In the genomic region with DNA sequence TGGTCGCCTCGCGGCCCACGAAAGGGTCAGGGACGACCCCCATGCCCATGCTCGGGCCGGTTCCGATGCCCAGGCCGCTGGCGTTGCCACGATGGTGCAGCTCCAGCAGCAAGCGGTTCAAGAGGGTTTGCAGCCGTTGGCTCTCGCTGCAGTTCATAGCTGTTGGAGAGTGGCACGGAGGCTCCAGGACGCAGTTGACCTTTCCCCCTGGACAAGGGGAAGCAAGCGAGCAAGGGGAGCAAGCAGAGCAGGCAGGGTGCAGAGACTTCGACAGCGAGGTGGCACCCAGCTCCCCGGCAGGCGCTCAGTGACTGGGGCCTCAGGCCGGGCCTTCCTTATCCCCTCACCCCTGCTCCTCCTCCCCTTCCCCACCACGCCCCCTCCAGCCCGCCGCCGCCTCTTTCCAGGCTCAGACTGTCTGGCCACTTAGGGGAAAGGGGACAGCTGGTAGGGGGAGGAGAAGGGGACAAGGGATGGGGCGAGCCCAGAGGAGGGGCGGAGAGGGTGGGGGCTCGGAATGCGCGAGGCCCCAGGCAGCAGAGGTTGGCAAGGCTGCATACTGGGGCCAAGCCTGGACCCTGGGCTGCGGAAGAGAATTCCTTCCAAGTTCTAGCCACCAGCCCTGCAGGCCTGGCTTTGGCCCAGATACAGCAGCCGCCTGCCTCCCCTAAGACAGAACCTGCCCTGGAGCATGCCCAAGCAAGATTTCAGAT, we compare ENCODE assay signal across 8 mouse cellular contexts. TPM values are rescaled to one million over a fixed set of nuclear protein-coding genes. Genes with fewer than 3 reads are reported as not detected.
A peak's percentile ranks its signal among the peaks of the same experiment; 100 is the strongest.
DNase-seq lines count a peak whose midpoint lies in the region; ATAC-seq lines count a peak whose summit lies in the region.

Gene Kcne1l (minus strand): TSS at position 426 of the 713 bp plus-strand sequence.

- H3K9me3 ChIP-seq in limb, embryonic 10.5 days (replicated peaks), result no peaks in the 10 kb centered on the region
- no peaks in the 10 kb centered on the region for H3K9me3 ChIP-seq in neural tube, embryonic 14.5 days (ENCODE audit: control insufficient read depth, low read length)

- 15% methylated on average over 21 of the region's 33 CpGs for WGBS in limb, embryonic 10.5 days
- WGBS in neural tube, embryonic 14.5 days, result 19% methylated on average over 22 of the region's 33 CpGs

- H3K9ac ChIP-seq in neural tube, embryonic 14.5 days (replicated peaks; ENCODE audit: low read depth, low read length), result peak within 1 kb of the TSS; percentile 34; the same call in 1 of the 2 replicates

- H3K36me3 ChIP-seq in limb, embryonic 10.5 days, result no peaks in the 10 kb centered on the region
- H3K36me3 ChIP-seq in neural tube, embryonic 14.5 days (ENCODE audit: control insufficient read depth, insufficient read depth, low read length), result no peaks in the 10 kb centered on the region

- H3K4me1 ChIP-seq in limb, embryonic 10.5 days, result peaks cover 11% of the 10 kb centered on the region
- H3K4me1 ChIP-seq in neural tube, embryonic 14.5 days (ENCODE audit: control insufficient read depth, insufficient read depth, low read length), result no peaks in the 10 kb centered on the region

- no peak within 1 kb of the TSS; the same call in 1 of the 2 replicates for H3K27ac ChIP-seq in limb, embryonic 10.5 days
- peak within 1 kb of the TSS; percentile 48 for H3K27ac ChIP-seq in neural tube, embryonic 14.5 days (ENCODE audit: low read depth, low read length)

- DNase-seq in cerebellum, adult 9-11 months, result peak; percentile 30
- DNase-seq in cerebellum, adult 9-10 months, result no peak
- peak; percentile 18 for DNase-seq in right cerebral cortex, postnatal 4 days
- no peak for DNase-seq in right cerebral cortex, adult 18-20 months
- peak; percentile 56 for DNase-seq in limb, embryonic 10.5 days (ENCODE audit: low spot score)
- no peak for DNase-seq in left cerebral cortex, adult 11 months (ENCODE audit: low spot score)
- no peak for DNase-seq in adrenal gland, postnatal 25 days

- peak within 1 kb of the TSS; percentile 47 for H3K4me3 ChIP-seq in limb, embryonic 10.5 days
- H3K4me3 ChIP-seq in neural tube, embryonic 14.5 days (ENCODE audit: low read depth, low read length), result peak within 1 kb of the TSS; percentile 17; the same call in 1 of the 2 replicates

- peak within 1 kb of the TSS; percentile 32 for H3K4me2 ChIP-seq in neural tube, embryonic 14.5 days (ENCODE audit: low read depth, low read length)

- peaks cover 100% of the 10 kb centered on the region for H3K27me3 ChIP-seq in limb, embryonic 10.5 days (ENCODE audit: low read depth, poor library complexity, severe bottlenecking)
- no peaks in the 10 kb centered on the region for H3K27me3 ChIP-seq in neural tube, embryonic 14.5 days (ENCODE audit: control insufficient read depth, insufficient read depth, low read length)

- ATAC-seq in neural tube, embryonic 14.5 days (ENCODE audit: low read depth), result peak; percentile 81

RNA-seq across cellular contexts. Expression of gene Kcne1l, which starts in this region (rescaled TPM):
- polyA plus RNA-seq in limb, embryonic 10.5 days (2016; fragmentation: Nextera tagmentation; extraction: Ambion mirVana), result 4.6 and 11.3 TPM in 2 replicates
- 39.8 and 43.7 TPM in 2 replicates for polyA plus RNA-seq in neural tube, embryonic 14.5 days (2014; fragmentation: Nextera tagmentation; extraction: Ambion mirVana)
- 0.21 TPM in 1 of 2 replicates, not detected in the other for total RNA-seq in adrenal gland, postnatal 25 days (2021)

Comparison
In these comparisons a context has a peak if more than half of its experiments do, and no peak if none do; other contexts are left out.
1. DNase-seq: peak in cerebellum, adult 9-11 months (single experiment), right cerebral cortex, postnatal 4 days (single experiment) and limb, embryonic 10.5 days (single experiment); none in cerebellum, adult 9-10 months (single experiment), right cerebral cortex, adult 18-20 months (single experiment), left cerebral cortex, adult 11 months (single experiment) and adrenal gland, postnatal 25 days (single experiment).